Mouse (Mus musculus) forelimb bud, embryonic 11.5 days (tissue): ENCODE results near the gene B4galt5.

Source experiments
- DNase-seq: peaks from one replicate; pipeline ENCODE4 v3.0.0-alpha.2; 2012; ENCODE audit warnings: low read depth, low spot score

The B4galt5 gene

DNA sequence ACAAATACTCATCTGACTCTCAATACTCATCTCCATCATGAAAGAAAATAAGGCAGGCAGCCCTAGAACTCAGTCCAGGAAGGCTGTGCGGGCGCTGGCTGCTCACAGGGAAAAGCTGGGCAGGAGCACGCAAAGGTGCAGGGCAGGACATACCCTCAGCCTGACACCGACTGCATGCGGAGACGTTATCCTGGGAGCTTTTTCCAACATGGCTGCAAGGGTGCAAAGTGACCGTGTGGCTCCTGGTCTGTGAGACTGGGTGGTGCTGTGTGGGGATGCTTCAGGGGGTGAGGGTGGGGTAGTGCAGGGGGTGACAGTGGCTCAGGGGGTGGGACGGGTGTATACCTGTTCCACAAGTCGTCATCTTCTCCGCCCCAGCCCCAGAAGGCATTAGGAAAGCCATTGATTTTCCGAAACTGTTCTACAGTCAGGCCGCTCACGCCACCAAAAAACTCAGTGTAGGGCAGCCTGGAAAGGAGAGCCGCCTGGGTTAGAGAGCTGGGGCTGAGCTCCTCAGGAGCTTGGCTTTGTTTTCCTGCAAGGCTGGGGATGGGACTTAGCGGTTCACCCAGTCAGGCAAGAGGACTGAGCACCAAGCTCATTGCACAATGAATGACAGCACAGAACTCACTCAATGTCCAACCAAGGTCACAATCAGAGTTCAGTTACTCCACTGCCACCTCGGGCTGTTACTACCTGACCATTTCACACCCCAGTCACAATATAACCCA is 44.2 kb downstream of the B4galt5 start:
- no peak for DNase-seq

DNA sequence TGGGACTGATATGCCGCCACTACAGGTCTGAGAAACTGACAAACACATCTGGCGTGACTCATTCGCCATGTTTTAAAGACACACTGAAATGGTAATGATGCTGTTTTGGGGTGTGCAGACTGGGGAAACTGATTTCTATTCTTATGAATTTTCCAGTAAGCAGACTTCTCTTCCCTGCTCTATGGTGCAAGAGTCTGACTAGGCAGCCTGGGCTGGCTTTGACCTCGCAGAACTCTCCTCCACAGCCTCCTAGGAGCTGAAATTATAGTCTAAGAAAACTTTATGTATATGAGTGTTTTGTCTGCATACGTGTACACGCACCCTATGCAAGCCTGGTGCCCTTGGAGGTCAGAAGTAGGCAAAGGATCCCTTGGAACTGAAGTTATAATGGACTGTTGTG is 45.2 kb downstream of the B4galt5 start:
- DNase-seq, result no peak

DNA sequence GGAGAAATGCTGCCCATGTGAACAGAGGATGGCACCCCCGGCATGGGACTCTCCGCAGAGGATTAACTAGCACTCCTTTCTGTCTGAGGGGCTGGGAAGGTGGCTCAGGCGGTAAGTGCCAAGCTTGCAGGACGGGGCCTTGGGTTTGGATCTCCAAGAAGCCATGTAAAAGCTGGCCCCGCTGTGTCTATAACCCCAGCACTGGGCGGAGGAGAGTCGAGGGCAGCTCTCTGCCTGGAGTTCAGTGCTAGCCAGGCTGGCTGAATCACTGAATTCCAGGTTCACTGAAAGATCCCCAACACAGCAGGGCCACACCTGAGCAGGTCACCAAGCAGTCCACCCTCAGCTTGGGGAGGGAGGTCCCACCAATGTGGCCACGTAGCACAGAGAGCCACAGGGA is 45.8 kb downstream of the B4galt5 start:
- no peak for DNase-seq

GRCm38 (mm10) chr2:167302641-167303040 is 46.3 kb downstream of the B4galt5 start:
- DNase-seq, result no peak

GRCm38 (mm10) chr2:167302031-167302430 is 47.0 kb downstream of the B4galt5 start:
- DNase-seq, result no peak

- DNase-seq, result no peak
Measured at GRCm38 (mm10) chr2:167301601-167302000, 47.4 kb downstream of the B4galt5 start.

GRCm38 (mm10) chr2:167300943-167301497 is 48.0 kb downstream of the B4galt5 start:
- no peak for DNase-seq

DNA sequence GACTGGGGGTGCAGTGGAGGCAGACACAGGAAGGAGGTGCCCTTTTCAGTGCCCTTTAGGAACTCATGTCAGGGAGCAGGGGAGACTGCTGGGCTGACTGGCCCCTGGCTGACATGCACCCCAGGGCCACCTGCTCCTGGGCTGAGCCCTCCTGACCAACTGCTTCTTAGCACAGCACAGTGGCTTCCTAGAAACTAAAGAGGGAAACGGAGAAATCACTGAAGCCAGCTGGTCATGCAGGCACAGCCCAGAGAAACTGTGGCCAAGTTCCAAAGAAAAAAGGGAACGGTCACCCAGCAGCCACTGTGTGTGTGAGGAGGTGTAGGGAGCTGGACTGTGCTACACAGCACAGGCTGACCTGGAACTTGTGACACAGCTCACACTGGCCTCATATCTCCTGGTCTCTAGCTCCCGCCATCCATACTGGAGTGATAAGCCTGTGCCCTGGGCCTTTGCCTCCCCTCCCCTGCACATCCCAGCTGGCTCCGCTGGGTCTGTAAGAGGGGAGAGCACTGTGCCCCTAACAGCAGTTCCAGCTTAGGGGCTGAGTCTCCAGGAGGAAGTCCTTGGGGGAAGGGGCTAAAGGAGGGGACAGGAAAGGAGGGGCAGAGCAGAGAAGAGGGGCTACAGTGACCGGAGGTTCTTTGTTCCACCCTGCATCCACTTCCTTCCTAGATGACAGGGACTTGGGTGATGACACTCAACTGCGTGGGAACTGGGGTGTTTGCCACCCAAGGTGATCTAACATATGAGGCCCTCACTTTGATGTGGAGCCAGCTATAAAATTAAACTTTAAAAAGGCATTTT is 48.9 kb downstream of the B4galt5 start:
- DNase-seq, result no peak

- DNase-seq, result no peak
Measured at GRCm38 (mm10) chr2:167298729-167299705, 50.0 kb downstream of the B4galt5 start.

GRCm38 (mm10) chr2:167297985-167298384 is 51.0 kb downstream of the B4galt5 start:
- DNase-seq, result no peak

DNA sequence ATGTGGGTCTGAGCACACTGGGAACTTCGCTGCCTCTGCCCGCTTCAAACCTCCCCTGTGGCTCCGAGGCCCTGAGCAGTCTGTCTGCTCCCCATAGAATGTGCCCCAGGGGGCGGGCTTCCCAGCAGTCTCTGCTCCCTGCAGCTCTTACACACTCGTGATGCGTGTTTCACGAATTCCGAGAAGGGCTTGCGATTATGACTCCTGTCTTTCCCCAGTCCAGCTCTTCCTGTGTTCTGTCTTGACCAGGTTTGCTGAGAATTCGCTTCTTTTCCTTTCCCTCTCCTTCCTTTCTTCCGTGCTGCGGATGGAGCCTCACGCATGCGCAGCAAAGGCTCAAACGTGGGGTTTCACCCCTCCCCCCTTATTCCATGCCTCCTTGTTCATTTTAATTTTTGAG is 54.1 kb downstream of the B4galt5 start:
- no peak for DNase-seq

DNA sequence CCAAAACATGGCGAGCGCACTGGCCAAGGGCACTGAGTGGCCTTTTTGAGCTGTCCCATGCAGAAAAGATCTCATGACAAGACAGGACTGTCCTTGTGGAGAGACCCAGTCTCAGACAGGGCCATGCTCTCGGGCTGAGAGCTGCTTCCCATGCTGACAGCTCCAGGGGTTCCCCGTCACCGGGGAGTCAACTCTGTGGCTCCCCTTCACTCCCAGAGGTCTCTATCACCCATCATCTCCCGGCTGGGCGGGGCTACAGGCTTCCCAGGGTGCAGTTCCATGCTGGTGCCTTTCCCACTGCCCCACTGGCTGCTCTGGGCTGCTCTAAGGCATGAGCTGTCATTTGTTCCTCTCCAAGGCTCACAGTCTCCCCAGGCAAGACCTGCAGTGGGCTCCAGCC is 54.8 kb downstream of the B4galt5 start:
- DNase-seq, result no peak

DNA sequence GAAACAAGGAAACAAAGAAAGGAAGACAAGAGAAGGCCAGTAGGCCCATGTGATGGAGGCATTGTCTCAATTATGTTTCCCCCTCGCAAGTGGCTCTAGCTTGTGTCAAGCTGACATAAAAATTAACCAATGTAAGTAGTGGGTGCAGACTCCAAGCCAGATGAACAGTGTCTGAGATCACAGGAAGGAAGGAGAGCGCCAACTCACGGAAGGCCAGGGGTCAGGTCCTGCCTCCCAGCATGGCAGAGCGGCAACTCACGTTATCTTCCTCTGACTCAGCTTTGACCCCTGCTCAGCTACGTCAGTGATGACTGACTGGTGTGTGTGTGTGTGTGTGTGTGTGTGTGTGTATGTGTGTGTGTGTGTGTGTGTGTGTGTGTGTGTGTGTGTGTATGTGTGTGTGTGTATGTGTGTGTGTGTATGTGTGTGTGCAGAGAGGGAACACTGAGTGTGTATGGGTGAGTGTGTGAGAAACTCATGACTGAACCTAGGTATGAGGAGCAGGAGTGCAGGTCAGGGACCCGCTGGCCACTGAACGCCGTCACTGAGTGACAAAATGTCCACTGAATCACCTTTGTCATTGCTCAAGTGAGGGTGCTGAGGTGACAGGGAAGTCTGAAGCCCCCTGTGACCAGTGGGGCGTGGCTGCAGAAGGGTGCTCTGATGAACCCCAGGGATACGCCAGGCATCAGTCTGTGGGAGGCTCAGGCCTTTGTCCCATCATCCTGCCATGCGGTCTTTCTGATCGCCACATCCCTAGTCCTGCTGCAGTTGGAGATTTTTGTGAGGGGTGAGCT is 55.5 kb downstream of the B4galt5 start:
- DNase-seq, result no peak

- no peak for DNase-seq
Measured at GRCm38 (mm10) chr2:167292854-167293253, 56.1 kb downstream of the B4galt5 start.

GRCm38 (mm10) chr2:167292151-167292591 is 56.8 kb downstream of the B4galt5 start:
- DNase-seq, result no peak

DNA sequence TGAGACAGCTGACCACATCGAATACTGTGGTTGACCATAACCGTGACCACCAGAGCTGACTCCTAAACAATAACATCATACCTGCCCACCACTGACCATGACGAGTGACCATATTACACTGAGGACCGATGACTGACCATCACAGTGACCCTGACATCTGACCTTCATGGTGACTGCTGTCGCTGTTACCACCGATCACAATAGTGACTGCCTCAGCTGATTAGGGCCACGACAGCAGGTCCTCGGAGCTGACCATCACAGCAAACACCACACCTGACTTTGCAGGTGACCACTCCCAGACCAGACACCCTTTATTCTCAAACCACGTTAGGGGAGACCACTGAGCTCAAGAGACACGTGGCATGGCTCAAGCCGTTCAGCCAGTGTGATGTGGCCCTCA is 57.3 kb downstream of the B4galt5 start:
- no peak for DNase-seq

- no peak for DNase-seq
Measured at GRCm38 (mm10) chr2:167281461-167281860, 67.5 kb downstream of the B4galt5 start.

GRCm38 (mm10) chr2:167280986-167281310 is 68.0 kb downstream of the B4galt5 start:
- DNase-seq, result no peak

- DNase-seq, result peak; percentile 82
Measured at GRCm38 (mm10) chr2:167280090-167280985, 68.6 kb downstream of the B4galt5 start.
